Mouse (Mus musculus) C2C12 (cell line): ENCODE measurements around the gene Tgm5.

Experiments
- CTCF ChIP-seq: IDR thresholded peaks from one replicate; pipeline ENCODE4 v1.5.1; 2011; ENCODE audit not compliant: control insufficient read depth, insufficient read depth, insufficient read length
- MAX ChIP-seq: IDR thresholded peaks from one replicate; pipeline ENCODE4 v1.6.1; 2011; ENCODE audit warnings: mild to moderate bottlenecking, control low read depth

- TF ChIP-seq MAX = no peak
- TF ChIP-seq CTCF = no peak
Measured at GRCm38 (mm10) chr2:121115418-121115817, 29.8 kb upstream of the Tgm5 start.
